Mouse (Mus musculus): ENCODE results near the gene Nup62cl. TPM values are rescaled to one million over a fixed set of nuclear protein-coding genes. Genes with fewer than 3 reads are reported as not detected.

Nup62cl gene
- polyA plus RNA-seq (2015; fragmentation: Nextera tagmentation; extraction: Ambion mirVana), result 1.6 and 2.1 TPM in 2 replicates

GRCm38 (mm10) chrX:140062135-140062975 is at the start of gene Nup62cl, which contains the start of gene Pih1h3b:
TSS of gene Nup62cl (minus strand) at chrX:140062712.
TSS of gene Pih1h3b (plus strand) at chrX:140062879.
- WGBS (ENCODE audit: insufficient replicate concordance), result 21% methylated on average over 64 of the region's 64 CpGs
- H3K4me2 ChIP-seq, result peak within 1 kb of the TSS; percentile 55

GRCm38 (mm10) chrX:140094066-140094465 is 31.6 kb upstream of the Nup62cl start:
- Histone ChIP-seq H3K4me1 (replicated peaks) (no peaks in the 10 kb centered on the region), H3K4me2 (no peak overlapping the region), H3K9ac (no peak overlapping the region), H3K27me3 (no peaks in the 10 kb centered on the region), H3K36me3 (no peaks in the 10 kb centered on the region), H3K4me3 (replicated peaks) (no peak overlapping the region), H3K9me3 (replicated peaks) (no peaks in the 10 kb centered on the region), H3K27ac (no peak overlapping the region)
- 55% methylated on average over 2 of the region's 2 CpGs for WGBS (ENCODE audit: insufficient replicate concordance)
- DNase-seq (no peak), ATAC-seq (ENCODE audit: low read depth) (no peak)

More at GRCm38 (mm10) chrX:140062135-140062975, at the start of gene Nup62cl, which contains the start of gene Pih1h3b:
- peak; percentile 25 for DNase-seq
- Histone ChIP-seq H3K27ac (no peak within 1 kb of the TSS), H3K36me3 (no peaks in the 10 kb centered on the region), H3K4me1 (replicated peaks) (no peaks in the 10 kb centered on the region), H3K4me3 (replicated peaks) (peak within 1 kb of the TSS; percentile 44), H3K27me3 (peaks cover 27% of the 10 kb centered on the region), H3K9me3 (replicated peaks) (peaks cover 8% of the 10 kb centered on the region; the same call in 1 of the 2 replicates), H3K9ac (no peak within 1 kb of the TSS)
- peak; percentile 48; the same call in 1 of the 2 replicates for ATAC-seq (ENCODE audit: low read depth)

GRCm38 (mm10) chrX:140082535-140082934 is 20.0 kb upstream of the Nup62cl start:
- H3K36me3 ChIP-seq, result no peaks in the 10 kb centered on the region
- ATAC-seq (ENCODE audit: low read depth) (no peak), DNase-seq (no peak)
- no peak overlapping the region for H3K27ac ChIP-seq
- no peak overlapping the region for H3K9ac ChIP-seq
- H3K4me3 ChIP-seq (replicated peaks), result no peak overlapping the region
- WGBS (ENCODE audit: insufficient replicate concordance), result 61% methylated on average over 2 of the region's 2 CpGs
- no peaks in the 10 kb centered on the region; the same call in 1 of the 2 replicates for H3K27me3 ChIP-seq
- no peaks in the 10 kb centered on the region for H3K9me3 ChIP-seq (replicated peaks)
- H3K4me2 ChIP-seq, result no peak overlapping the region
- no peaks in the 10 kb centered on the region for H3K4me1 ChIP-seq (replicated peaks)

- 21% methylated on average over 67 of the region's 90 CpGs for WGBS (ENCODE audit: insufficient replicate concordance)
- Histone ChIP-seq H3K9ac (no peak overlapping the region), H3K27me3 (peaks cover 27% of the 10 kb centered on the region), H3K36me3 (no peaks in the 10 kb centered on the region), H3K4me3 (replicated peaks) (peak overlapping the region; percentile 42), H3K9me3 (replicated peaks) (peaks cover 8% of the 10 kb centered on the region; the same call in 1 of the 2 replicates), H3K27ac (no peak overlapping the region), H3K4me1 (replicated peaks) (no peaks in the 10 kb centered on the region), H3K4me2 (peak overlapping the region; percentile 55)
- no peak for ATAC-seq (ENCODE audit: low read depth)
- no peak for DNase-seq
Observed at GRCm38 (mm10) chrX:140060886-140061874, 1.3 kb downstream of the Nup62cl start.

- WGBS (ENCODE audit: insufficient replicate concordance), result 58% methylated on average over 4 of the region's 4 CpGs
- peak overlapping the region; percentile 58; the same call in 1 of the 2 replicates for H3K4me2 ChIP-seq
- no peaks in the 10 kb centered on the region for H3K4me1 ChIP-seq (replicated peaks)
Observed at GRCm38 (mm10) chrX:139998691-139999065, 63.8 kb downstream of the Nup62cl start.

GRCm38 (mm10) chrX:139997740-139998690 is 64.5 kb downstream of the Nup62cl start, which contains the start of gene Rbm41:
TSS of gene Rbm41 (minus strand) at chrX:139998595.
- H3K27ac ChIP-seq, result peak within 1 kb of the TSS; percentile 47
- peak within 1 kb of the TSS; percentile 74 for H3K9ac ChIP-seq
- WGBS (ENCODE audit: insufficient replicate concordance), result 9% methylated on average over 25 of the region's 25 CpGs
- H3K36me3 ChIP-seq, result peaks cover 9% of the 10 kb centered on the region; the same call in 1 of the 2 replicates
- DNase-seq (peak; percentile 15), ATAC-seq (ENCODE audit: low read depth) (peak; percentile 90)
- no peaks in the 10 kb centered on the region for H3K9me3 ChIP-seq (replicated peaks)
- peak within 1 kb of the TSS; percentile 69 for H3K4me3 ChIP-seq (replicated peaks)
- H3K4me2 ChIP-seq, result peak within 1 kb of the TSS; percentile 58
- H3K4me1 ChIP-seq (replicated peaks), result no peaks in the 10 kb centered on the region
- H3K27me3 ChIP-seq, result no peaks in the 10 kb centered on the region

More at GRCm38 (mm10) chrX:139998691-139999065, 63.8 kb downstream of the Nup62cl start:
- DNase-seq (no peak), ATAC-seq (ENCODE audit: low read depth) (no peak)
- no peak overlapping the region for H3K27ac ChIP-seq
- peaks cover 2% of the 10 kb centered on the region; the same call in 1 of the 2 replicates for H3K36me3 ChIP-seq
- peak overlapping the region; percentile 69 for H3K4me3 ChIP-seq (replicated peaks)
- no peak overlapping the region for H3K9ac ChIP-seq
- H3K27me3 ChIP-seq, result no peaks in the 10 kb centered on the region
- H3K9me3 ChIP-seq (replicated peaks), result no peaks in the 10 kb centered on the region

GRCm38 (mm10) chrX:139982115-139982514 is 80.4 kb downstream of the Nup62cl start:
- 39% methylated on average over 5 of the region's 5 CpGs for WGBS (ENCODE audit: insufficient replicate concordance)
- ATAC-seq (ENCODE audit: low read depth) (peak; percentile 91), DNase-seq (peak; percentile 16)
- Histone ChIP-seq H3K4me2 (peak overlapping the region; percentile 48), H3K4me1 (replicated peaks) (peaks cover 13% of the 10 kb centered on the region), H3K9ac (no peak overlapping the region), H3K4me3 (replicated peaks) (no peak overlapping the region), H3K27me3 (no peaks in the 10 kb centered on the region), H3K9me3 (replicated peaks) (no peaks in the 10 kb centered on the region), H3K27ac (peak overlapping the region; percentile 34), H3K36me3 (no peaks in the 10 kb centered on the region)

Other genes with a start within 250 kb of the Nup62cl start
- 11.3 and 15.0 TPM in 2 replicates for gene Morc4, start 191.0 kb downstream of the Nup62cl start, polyA plus RNA-seq (2015; fragmentation: Nextera tagmentation; extraction: Ambion mirVana)
- gene Rbm41, start 64.1 kb downstream of the Nup62cl start, polyA plus RNA-seq (2015; fragmentation: Nextera tagmentation; extraction: Ambion mirVana), result 1.6 and 2.1 TPM in 2 replicates
- gene Pih1h3b, start 167 bp upstream of the Nup62cl start, polyA plus RNA-seq (2015; fragmentation: Nextera tagmentation; extraction: Ambion mirVana), result not detected in 2 replicates